Mouse (Mus musculus) thymus, adult 2 months (tissue): Measurements from ENCODE around the gene Adh7.

Experiments
- CTCF ChIP-seq: fragments of 200-500 bp; IDR thresholded peaks from 2 replicates; pipeline ENCODE4 v1.5.1; 2012; ENCODE audit warnings: mild to moderate bottlenecking, control low read depth, low read length, moderate library complexity, borderline replicate concordance; ENCODE audit not compliant: control insufficient read depth, poor library complexity, insufficient read depth; ENCODE audit errors: extremely low read depth
- POLR2A ChIP-seq: fragments of 200-500 bp; IDR thresholded peaks from 2 replicates; pipeline ENCODE4 v1.6.1; 2012; ENCODE audit warnings: mild to moderate bottlenecking, low read length, control low read depth, moderate library complexity; ENCODE audit not compliant: control insufficient read depth, poor library complexity, insufficient read depth; ENCODE audit errors: extremely low read depth

DNA sequence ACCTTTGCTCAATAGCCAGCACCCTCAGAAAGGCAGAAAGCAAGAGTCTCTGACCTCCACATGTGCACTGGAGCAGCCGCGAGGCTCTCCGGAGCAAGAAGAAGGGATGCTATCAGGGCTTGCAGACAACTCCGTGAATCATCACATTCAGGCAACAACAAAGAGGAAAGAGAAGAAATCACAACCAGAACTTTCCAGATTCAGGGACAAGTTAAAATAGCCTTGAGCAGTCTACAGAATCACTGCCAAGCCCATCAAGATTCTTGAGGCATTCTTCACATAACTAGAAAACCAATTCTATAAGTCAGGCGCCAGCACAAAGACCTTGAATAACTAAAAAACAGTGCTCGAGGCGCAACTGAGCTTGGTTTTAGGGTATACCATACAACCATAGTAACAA, 55.5 kb downstream of the Adh7 start:
- TF ChIP-seq POLR2A = no peak
- TF ChIP-seq CTCF = no peak
